Mouse (Mus musculus): ENCODE measurements around the gene Slc19a3.

Gene Slc19a3

DNA sequence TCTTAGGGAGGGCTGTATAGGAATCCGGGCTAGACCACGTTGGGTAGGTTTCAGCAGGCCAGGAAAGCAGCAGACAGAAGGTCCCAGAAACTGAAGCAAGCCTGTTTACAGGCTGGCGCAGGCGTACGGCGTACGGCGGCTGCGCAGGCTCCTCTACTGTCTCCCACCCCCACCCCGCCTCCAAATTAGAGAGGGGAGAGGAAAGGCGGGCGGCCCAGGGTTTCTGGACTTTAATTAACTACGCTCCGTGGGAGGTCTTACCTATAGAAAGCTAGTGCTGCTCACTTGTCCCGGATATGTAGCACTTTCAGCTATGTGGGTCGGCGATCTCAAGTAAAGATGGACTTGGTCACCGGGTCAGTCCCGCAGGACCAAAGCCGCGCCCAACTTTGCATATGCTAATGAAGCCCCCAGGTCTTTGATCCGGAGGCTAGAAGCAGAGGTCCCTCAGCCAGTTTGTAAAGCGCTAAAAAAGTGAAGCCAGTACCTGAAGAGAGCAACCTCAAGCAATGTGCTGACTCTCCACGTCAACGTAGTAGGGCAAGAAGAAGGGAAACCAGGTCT is at the start of gene Slc19a3:
TSS of gene Slc19a3 (minus strand) at position 340 of the 564 bp plus-strand sequence.
- peak; percentile 34 for DNase-seq (ENCODE audit: low read depth, low spot score)

- no peak for DNase-seq (ENCODE audit: low read depth, low spot score)
Observed at GRCm38 (mm10) chr1:83084790-83085189, 46.5 kb upstream of the Slc19a3 start.

- DNase-seq (ENCODE audit: low read depth, low spot score), result no peak
Observed at GRCm38 (mm10) chr1:83077016-83077415, 38.8 kb upstream of the Slc19a3 start.

DNA sequence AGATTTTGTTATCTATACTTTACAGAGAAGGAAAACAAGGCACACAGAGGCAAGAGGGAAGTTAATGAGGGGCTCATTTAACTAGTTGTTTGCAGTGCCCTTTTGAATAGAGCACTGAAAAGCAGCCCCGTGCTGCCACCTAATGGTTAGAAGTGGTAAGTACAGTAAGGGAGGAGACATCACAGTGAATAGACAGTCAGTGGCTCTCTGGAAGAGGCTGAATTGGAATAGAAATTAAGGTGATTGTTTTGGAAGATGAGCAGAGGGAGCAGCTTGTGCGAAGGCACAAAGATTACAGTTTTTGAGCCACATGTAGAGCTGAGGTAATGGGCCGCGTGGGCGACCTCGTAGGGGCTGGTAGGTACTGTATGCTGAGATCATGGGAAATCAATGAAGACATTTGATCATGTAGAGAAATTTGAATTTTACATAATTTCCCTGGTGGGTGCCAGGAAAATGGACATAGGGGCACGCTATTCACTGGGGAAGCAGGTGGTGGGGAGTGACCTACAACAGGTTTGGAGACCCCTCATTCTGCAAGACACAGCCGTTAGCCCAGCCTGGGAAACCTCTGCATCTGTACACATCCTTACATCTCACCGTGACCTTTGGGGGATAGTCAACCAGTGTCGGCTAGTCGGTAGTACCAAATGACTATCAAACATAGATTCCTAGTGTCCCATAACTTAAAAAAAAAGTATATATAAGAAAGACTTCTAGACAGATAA is 38.1 kb upstream of the Slc19a3 start:
- DNase-seq (ENCODE audit: low read depth, low spot score), result peak; percentile 31

- DNase-seq (ENCODE audit: low read depth, low spot score), result no peak
Observed at GRCm38 (mm10) chr1:83075526-83076189, 37.4 kb upstream of the Slc19a3 start.

- DNase-seq (ENCODE audit: low read depth, low spot score), result no peak
Observed at GRCm38 (mm10) chr1:83067205-83067604, 29.0 kb upstream of the Slc19a3 start.

DNA sequence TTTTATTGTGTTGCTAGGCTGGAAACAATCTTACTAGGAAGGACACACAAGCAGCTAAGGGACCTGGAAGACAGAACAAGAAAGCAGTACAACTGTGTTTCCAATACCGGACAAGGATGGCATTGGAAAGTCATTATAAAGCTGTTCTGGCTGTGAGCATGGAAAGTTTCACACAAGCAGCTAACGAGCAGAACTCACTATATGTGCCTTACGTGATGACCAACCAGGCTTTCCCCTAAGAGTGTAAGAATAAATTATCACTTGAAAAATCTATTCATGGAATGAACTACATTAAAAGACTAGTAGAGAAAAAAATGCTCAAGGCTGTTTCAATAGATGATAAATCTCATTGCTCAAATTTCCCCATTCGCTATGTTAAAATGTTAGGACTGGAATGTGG is 28.3 kb upstream of the Slc19a3 start:
- no peak for DNase-seq (ENCODE audit: low read depth, low spot score)

GRCm38 (mm10) chr1:83064851-83065250 is 26.6 kb upstream of the Slc19a3 start:
- no peak for DNase-seq (ENCODE audit: low read depth, low spot score)

GRCm38 (mm10) chr1:83060643-83061042 is 22.4 kb upstream of the Slc19a3 start, which contains the start of gene Krtap28-13:
Krtap28-13 (plus strand) TSS chr1:83060930.
- no peak for DNase-seq (ENCODE audit: low read depth, low spot score)

DNA sequence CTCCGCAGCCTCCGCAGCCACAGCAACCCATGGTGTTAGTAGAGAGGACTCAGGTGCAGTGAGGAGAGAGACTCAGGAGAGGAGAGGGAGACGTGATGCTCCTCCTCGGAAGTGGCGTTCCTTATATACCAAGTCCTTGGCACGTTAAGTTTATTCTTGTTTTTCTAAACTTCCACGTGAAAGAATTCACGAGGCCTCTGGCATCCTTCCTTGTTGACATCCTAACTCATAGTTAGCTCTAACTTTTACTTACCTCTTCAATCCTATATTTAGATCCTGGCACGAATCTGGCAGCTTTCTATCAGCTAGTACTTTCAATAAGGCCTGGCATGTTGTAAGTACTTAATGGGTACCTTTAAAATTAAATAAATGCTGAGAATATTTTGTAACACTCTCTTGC is 21.0 kb upstream of the Slc19a3 start, which contains the start of gene A030005K14Rik:
TSS of gene A030005K14Rik (minus strand) at position 101 of the 400 bp plus-strand sequence.
- DNase-seq (ENCODE audit: low read depth, low spot score), result no peak

DNA sequence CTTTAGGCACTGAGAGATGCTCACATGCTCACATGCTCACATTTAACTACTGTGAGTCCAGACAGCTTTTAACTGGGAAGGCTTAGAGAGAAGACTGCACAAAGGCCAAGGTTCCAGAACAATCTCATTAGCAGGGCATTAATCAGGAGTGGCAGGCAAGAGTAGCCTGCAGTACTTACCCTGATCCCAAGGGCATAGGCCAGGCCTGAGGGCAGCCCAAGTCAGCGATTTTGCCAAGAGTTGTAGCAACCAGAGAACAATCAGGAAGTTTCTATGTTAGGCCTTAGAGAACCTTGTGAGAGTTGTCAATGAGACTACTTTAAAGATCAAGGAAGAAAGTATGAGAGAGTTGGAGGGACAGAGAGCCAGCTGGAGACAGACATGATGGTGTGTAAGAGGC is 20.2 kb upstream of the Slc19a3 start:
- no peak for DNase-seq (ENCODE audit: low read depth, low spot score)

DNA sequence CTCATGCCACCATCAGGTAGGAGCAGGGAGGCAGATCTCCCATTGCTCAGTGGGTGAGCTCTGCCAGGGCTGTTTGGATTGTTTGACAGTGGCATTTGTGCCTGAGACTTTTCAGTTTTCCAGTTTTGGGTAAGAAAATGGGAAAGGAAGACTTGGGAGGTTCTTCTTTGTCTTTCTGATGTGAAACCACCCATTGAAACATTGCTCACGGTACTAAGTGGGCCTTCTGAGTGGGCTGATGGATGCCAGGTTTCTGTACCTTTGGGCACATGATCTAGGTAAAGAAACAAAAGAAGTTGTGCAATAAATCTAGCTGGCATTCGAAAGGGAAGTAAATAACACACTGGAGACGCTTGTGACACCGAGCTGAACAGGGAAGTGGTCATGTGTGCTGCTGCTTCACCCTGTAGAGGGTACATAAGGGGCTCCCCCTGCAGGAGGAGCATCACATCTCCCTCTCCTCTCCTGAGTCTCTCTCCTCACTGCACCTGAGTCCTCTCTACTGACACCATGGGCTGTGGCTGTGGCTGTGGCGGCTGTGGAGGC is 6.7 kb upstream of the Slc19a3 start, which contains the start of gene Gm47969:
TSS of gene Gm47969 (plus strand) at position 51 of the 546 bp plus-strand sequence.
- no peak for DNase-seq (ENCODE audit: low read depth, low spot score)

DNA sequence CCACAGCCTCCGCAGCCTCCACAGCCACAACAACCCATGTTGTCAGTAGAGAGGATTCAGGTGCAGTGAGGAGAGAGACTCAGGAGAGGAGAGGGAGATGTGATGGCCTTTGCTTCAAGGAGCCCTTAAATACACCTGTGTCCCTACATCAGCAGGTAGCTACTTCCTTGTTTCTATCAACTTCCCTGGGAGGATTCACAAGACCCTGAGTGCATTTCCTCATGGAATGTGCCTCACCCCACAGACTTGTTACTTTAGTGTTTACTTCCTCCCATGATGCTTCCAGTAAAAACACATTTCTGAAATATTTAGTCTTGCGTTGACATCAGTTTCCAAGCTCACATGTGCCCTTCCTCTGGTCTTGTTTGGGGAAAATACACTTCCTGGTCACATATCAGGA is 4.1 kb upstream of the Slc19a3 start, which contains the start of gene Krtap28-10:
TSS of gene Krtap28-10 (minus strand) at position 101 of the 400 bp plus-strand sequence.
- no peak for DNase-seq (ENCODE audit: low read depth, low spot score)

- no peak for DNase-seq (ENCODE audit: low read depth, low spot score)
Observed at GRCm38 (mm10) chr1:83039080-83039479, 832 bp upstream of the Slc19a3 start.

GRCm38 (mm10) chr1:83036892-83037667 is 1.2 kb downstream of the Slc19a3 start:
- no peak for DNase-seq (ENCODE audit: low read depth, low spot score)

- no peak for DNase-seq (ENCODE audit: low read depth, low spot score)
Observed at GRCm38 (mm10) chr1:83034509-83034908, 3.7 kb downstream of the Slc19a3 start.

- DNase-seq (ENCODE audit: low read depth, low spot score), result no peak
Observed at GRCm38 (mm10) chr1:83032508-83032907, 5.7 kb downstream of the Slc19a3 start.

- DNase-seq (ENCODE audit: low read depth, low spot score), result no peak
Observed at GRCm38 (mm10) chr1:83031950-83032349, 6.3 kb downstream of the Slc19a3 start.

GRCm38 (mm10) chr1:83016556-83016955 is 21.7 kb downstream of the Slc19a3 start:
- no peak for DNase-seq (ENCODE audit: low read depth, low spot score)

DNA sequence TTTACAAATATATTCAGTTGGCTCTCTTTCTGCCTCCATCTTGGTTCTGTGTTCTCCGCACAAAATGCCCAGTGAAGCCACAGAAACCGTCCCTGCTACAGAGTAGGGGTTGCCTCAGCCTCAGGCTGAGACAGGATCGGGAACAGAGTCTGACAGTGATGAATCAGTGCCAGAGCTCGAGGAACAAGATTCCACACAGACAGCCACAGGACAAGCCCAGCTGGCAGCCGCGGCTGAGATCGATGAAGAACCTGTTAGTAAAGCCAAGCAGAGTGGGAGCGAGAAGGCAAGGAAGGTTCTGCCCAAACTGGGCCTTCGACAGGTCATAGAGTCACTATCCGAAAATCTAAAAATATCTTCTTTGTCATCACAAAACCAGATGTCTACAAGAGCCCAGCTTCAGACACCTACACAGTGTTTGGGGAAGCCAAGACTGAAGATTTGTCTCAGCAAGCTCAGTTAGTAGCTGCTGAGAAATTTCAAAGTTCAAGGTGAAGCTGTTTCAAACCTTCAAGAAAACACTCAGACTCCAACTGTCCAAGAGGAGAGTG is 22.8 kb downstream of the Slc19a3 start:
- DNase-seq (ENCODE audit: low read depth, low spot score), result no peak

DNA sequence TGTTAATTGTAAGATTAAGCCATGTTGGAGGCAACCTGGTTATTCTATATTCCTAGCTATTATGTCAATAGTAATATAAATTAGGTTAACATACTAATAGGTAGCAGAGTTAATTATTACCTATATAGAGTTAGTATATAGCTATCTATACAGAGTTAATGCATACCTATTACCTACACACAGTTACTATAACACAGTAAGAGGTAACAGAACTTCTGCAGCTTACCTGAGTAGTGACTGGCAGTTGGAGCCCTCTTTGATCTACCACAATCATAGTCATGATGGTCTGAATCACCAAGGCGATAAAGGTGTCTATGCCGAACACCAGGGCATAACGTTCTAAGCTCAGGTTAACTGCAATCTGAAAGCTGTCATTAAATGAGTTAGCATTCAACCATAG is 23.8 kb downstream of the Slc19a3 start:
- no peak for DNase-seq (ENCODE audit: low read depth, low spot score)
